Mouse (Mus musculus) liver, embryonic 11.5 days (tissue): Measurements from ENCODE around the gene Edar. TPM values are rescaled to one million over a fixed set of nuclear protein-coding genes. Genes with fewer than 3 reads are reported as not detected.

Source experiments
- ATAC-seq: fragments of 200-750 bp; cut with Nextera tagmentation; replicated peaks from 2 replicates; pipeline ENCODE4 v1.8.0; 2017; ENCODE audit warnings: moderate number of reproducible peaks, mild to moderate bottlenecking, moderate TSS enrichment, moderate library complexity; ENCODE audit not compliant: low FRiP score
- DNase-seq: peaks from one replicate; pipeline ENCODE4 v3.0.0-alpha.2; 2017; ENCODE audit warnings: low spot score
- H3K27ac ChIP-seq: fragments of 300-500 bp; sonication (generic); 2 replicates; pipeline ENCODE4 v1.5.1; 2014; ENCODE audit warnings: mild to moderate bottlenecking, low read depth, low read length, control low read depth
- H3K27me3 ChIP-seq: fragments of 300-500 bp; sonication (generic); replicated peaks from 2 replicates; pipeline ENCODE4 v1.6.1; 2014; ENCODE audit warnings: low read length, mixed read lengths; ENCODE audit not compliant: control insufficient read depth, insufficient read depth
- H3K36me3 ChIP-seq: fragments of 300-500 bp; sonication (generic); 2 replicates; pipeline ENCODE4 v1.6.1; 2014; ENCODE audit warnings: mild to moderate bottlenecking, low read length, moderate library complexity, mixed read lengths; ENCODE audit not compliant: control insufficient read depth, insufficient read depth
- H3K4me1 ChIP-seq: fragments of 300-500 bp; sonication (generic); replicated peaks from 2 replicates; pipeline ENCODE4 v1.6.1; 2014; ENCODE audit warnings: low read length, mixed read lengths; ENCODE audit not compliant: control insufficient read depth, insufficient read depth
- H3K4me2 ChIP-seq: fragments of 300-500 bp; sonication (generic); 2 replicates; pipeline ENCODE4 v1.6.1; 2014; ENCODE audit warnings: mild to moderate bottlenecking, control low read depth, moderate library complexity
- H3K4me3 ChIP-seq: fragments of 300-500 bp; sonication (generic); 2 replicates; pipeline ENCODE4 v1.5.1; 2014; ENCODE audit warnings: low read depth, low read length, control low read depth
- H3K9ac ChIP-seq: fragments of 300-500 bp; sonication (generic); 2 replicates; pipeline ENCODE4 v1.6.1; 2014; ENCODE audit warnings: low read depth, low read length, control low read depth
- H3K9me3 ChIP-seq: fragments of 300-500 bp; sonication (generic); 2 replicates; pipeline ENCODE4 v1.6.1; 2016; ENCODE audit warnings: low read length, inconsistent platforms, mixed read lengths; ENCODE audit not compliant: control insufficient read depth
- WGBS: fragments of 180-500 bp; shearing (Covaris S2); extraction: QIAGEN DNeasy Blood & Tissue Kit; methylation state at CpG from one replicate; pipeline ENCODE4 v1.1.7; 2014; 5-methylcytosine and 5-hydroxymethylcytosine counted together
- polyA plus RNA-seq: library from polyadenylated mRNA; unstranded; fragments of >200 nt; fragmentation: Nextera tagmentation; extraction: Ambion mirVana; gene quantifications from 2 replicates; pipeline ENCODE4 v1.2.1, GENCODE M21; 2014

The Edar gene
- polyA plus RNA-seq, 1 experiment from 2014 or later: 0.04 TPM

- peak; percentile 20 for DNase-seq
Measured at GRCm38 (mm10) chr10:58600983-58601382, 74.5 kb downstream of the Edar start.

DNA sequence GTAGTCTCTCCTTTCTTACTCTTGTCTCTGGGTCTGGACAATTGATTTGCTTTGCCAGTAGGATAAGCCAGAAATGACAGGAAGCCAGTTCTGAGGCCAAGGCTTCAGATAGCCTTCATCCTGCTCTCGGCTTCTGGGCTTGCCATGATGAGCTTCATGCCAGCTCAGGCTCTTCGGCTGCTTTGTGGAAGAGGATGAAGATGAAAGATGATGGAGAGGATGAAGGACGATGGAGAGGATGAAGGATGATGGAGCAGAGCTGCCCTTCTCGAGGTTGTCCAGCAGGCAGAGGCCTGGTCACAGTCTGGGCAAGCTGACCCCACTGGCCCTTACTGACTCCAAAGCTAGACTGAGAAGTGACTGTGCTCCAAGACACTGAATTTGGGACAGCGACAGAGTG, 75.3 kb downstream of the Edar start:
- H3K9ac ChIP-seq: no peak overlapping the region
- H3K36me3 ChIP-seq: no peaks in the 10 kb centered on the region
- H3K4me1 ChIP-seq: no peaks in the 10 kb centered on the region
- no peak overlapping the region for H3K4me3 ChIP-seq
- H3K27me3 ChIP-seq: no peaks in the 10 kb centered on the region
- DNase-seq (peak; percentile 22), ATAC-seq (no peak)
- 79% methylated on average over 5 of the region's 5 CpGs for WGBS
- no peak overlapping the region for H3K27ac ChIP-seq
- no peaks in the 10 kb centered on the region for H3K9me3 ChIP-seq
- no peak overlapping the region for H3K4me2 ChIP-seq

More at GRCm38 (mm10) chr10:58600983-58601382, 74.5 kb downstream of the Edar start:
- no peaks in the 10 kb centered on the region for H3K27me3 ChIP-seq
- WGBS: 28% methylated on average over 5 of the region's 5 CpGs
- H3K4me2 ChIP-seq: no peak overlapping the region
- ATAC-seq: no peak
- H3K36me3 ChIP-seq: no peaks in the 10 kb centered on the region
- H3K4me3 ChIP-seq: no peak overlapping the region
- H3K27ac ChIP-seq: no peak overlapping the region
- H3K9ac ChIP-seq: no peak overlapping the region
- no peaks in the 10 kb centered on the region for H3K4me1 ChIP-seq
- no peaks in the 10 kb centered on the region for H3K9me3 ChIP-seq

- H3K9me3 ChIP-seq: peaks cover 3% of the 10 kb centered on the region; the same call in 1 of the 2 replicates
- H3K9ac ChIP-seq: no peak overlapping the region
- H3K4me1 ChIP-seq: no peaks in the 10 kb centered on the region
- no peak overlapping the region for H3K27ac ChIP-seq
- ATAC-seq (no peak), DNase-seq (no peak)
- H3K4me3 ChIP-seq: no peak overlapping the region
- H3K36me3 ChIP-seq: no peaks in the 10 kb centered on the region
- H3K4me2 ChIP-seq: no peak overlapping the region
- WGBS: 67% methylated on average over 5 of the region's 5 CpGs
- H3K27me3 ChIP-seq: no peaks in the 10 kb centered on the region
Measured at GRCm38 (mm10) chr10:58595821-58596220, 79.6 kb downstream of the Edar start.

- peaks cover 3% of the 10 kb centered on the region; the same call in 1 of the 2 replicates for H3K9me3 ChIP-seq
- no peak for DNase-seq
- no peaks in the 10 kb centered on the region for H3K36me3 ChIP-seq
- 87% methylated on average over 3 of the region's 3 CpGs for WGBS
- H3K4me2 ChIP-seq: no peak overlapping the region
- no peak overlapping the region for H3K27ac ChIP-seq
- H3K4me3 ChIP-seq: no peak overlapping the region
- H3K27me3 ChIP-seq: no peaks in the 10 kb centered on the region
- H3K4me1 ChIP-seq: no peaks in the 10 kb centered on the region
- no peak overlapping the region for H3K9ac ChIP-seq
- ATAC-seq: no peak
Measured at GRCm38 (mm10) chr10:58595197-58595596, 80.3 kb downstream of the Edar start.

GRCm38 (mm10) chr10:58594486-58594885, 81.0 kb downstream of the Edar start:
- 66% methylated on average over 3 of the region's 3 CpGs for WGBS
- Histone ChIP-seq H3K4me2 (no peak overlapping the region), H3K27me3 (no peaks in the 10 kb centered on the region), H3K4me1 (no peaks in the 10 kb centered on the region), H3K9me3 (peaks cover 3% of the 10 kb centered on the region; the same call in 1 of the 2 replicates), H3K36me3 (no peaks in the 10 kb centered on the region), H3K27ac (no peak overlapping the region), H3K9ac (no peak overlapping the region), H3K4me3 (no peak overlapping the region)
- ATAC-seq: no peak
- no peak for DNase-seq

GRCm38 (mm10) chr10:58585427-58586223, 89.8 kb downstream of the Edar start:
- Histone ChIP-seq H3K4me2 (no peak overlapping the region), H3K27me3 (no peaks in the 10 kb centered on the region), H3K9ac (no peak overlapping the region), H3K36me3 (no peaks in the 10 kb centered on the region), H3K9me3 (no peaks in the 10 kb centered on the region), H3K27ac (no peak overlapping the region), H3K4me1 (no peaks in the 10 kb centered on the region), H3K4me3 (no peak overlapping the region)
- ATAC-seq: no peak
- DNase-seq: no peak
- WGBS: 72% methylated on average over 5 of the region's 5 CpGs

- Histone ChIP-seq H3K4me1 (no peaks in the 10 kb centered on the region), H3K9ac (no peak overlapping the region), H3K27me3 (no peaks in the 10 kb centered on the region), H3K4me2 (no peak overlapping the region), H3K27ac (no peak overlapping the region), H3K4me3 (no peak overlapping the region), H3K9me3 (no peaks in the 10 kb centered on the region), H3K36me3 (no peaks in the 10 kb centered on the region)
- WGBS: 85% methylated on average over 6 of the region's 6 CpGs
- DNase-seq: no peak
- ATAC-seq: no peak
Measured at GRCm38 (mm10) chr10:58560521-58560920, 114.9 kb downstream of the Edar start.

DNA sequence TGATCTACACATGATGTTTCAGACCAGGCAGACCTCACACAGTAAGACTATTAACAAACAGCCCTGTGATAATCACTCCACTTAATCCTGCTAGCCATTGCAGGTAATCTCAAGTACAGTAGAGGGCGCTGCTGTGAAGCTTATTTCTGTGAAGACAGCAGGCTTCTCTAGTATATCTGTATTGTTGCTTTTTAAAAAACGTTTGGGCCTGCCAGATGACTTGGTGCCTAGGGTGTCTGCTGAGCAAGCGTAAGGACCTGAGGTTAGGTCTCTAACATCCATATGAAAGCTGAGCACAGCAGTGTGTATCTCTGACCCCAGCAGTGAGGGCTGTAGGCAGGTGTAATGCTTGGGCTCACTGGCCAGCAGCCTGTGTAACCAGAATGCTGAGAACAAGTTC, 115.6 kb downstream of the Edar start:
- no peaks in the 10 kb centered on the region for H3K9me3 ChIP-seq
- no peaks in the 10 kb centered on the region for H3K27me3 ChIP-seq
- H3K4me1 ChIP-seq: no peaks in the 10 kb centered on the region
- no peaks in the 10 kb centered on the region for H3K36me3 ChIP-seq
- WGBS: 24% methylated on average over 3 of the region's 3 CpGs
- H3K4me2 ChIP-seq: no peak overlapping the region
- no peak overlapping the region for H3K4me3 ChIP-seq
- no peak overlapping the region for H3K27ac ChIP-seq
- no peak for DNase-seq
- no peak overlapping the region for H3K9ac ChIP-seq
- ATAC-seq: peak; percentile 34; the same call in 1 of the 2 replicates

DNA sequence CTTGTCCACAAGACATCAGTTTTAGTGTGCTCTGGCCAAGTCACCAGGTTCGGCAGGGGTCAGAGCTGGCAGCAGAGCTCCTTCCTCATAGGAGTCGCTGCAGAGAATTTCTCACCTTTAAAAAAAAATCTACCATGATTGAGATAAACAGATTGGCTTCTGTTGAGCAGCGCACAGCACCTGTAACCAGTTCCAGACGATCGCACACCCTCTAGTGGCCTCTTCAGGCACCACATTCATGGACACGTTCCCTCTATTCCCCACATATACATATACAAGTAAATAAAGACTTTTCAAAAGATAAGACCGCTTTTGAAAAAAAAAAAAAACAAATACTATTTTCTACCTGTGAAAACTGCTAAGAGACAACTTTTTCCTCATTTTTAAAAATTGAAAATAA, 116.4 kb downstream of the Edar start:
- 21% methylated on average over 7 of the region's 7 CpGs for WGBS
- H3K27me3 ChIP-seq: no peaks in the 10 kb centered on the region
- H3K4me2 ChIP-seq: no peak overlapping the region
- no peak overlapping the region for H3K27ac ChIP-seq
- no peak for ATAC-seq
- H3K4me3 ChIP-seq: no peak overlapping the region
- DNase-seq: no peak
- H3K36me3 ChIP-seq: no peaks in the 10 kb centered on the region
- H3K4me1 ChIP-seq: no peaks in the 10 kb centered on the region
- H3K9me3 ChIP-seq: no peaks in the 10 kb centered on the region
- no peak overlapping the region for H3K9ac ChIP-seq
